Mouse (Mus musculus) limb, embryonic 12.5 days (tissue): ENCODE data around the gene Gtf2ird1. TPM values are rescaled to one million over a fixed set of nuclear protein-coding genes. Genes with fewer than 3 reads are reported as not detected.
A peak's percentile ranks its signal among the peaks of the same experiment; 100 is the strongest.

ENCODE experiments used
- ATAC-seq: fragments of 200-750 bp; cut with Nextera tagmentation; 2 replicates; pipeline ENCODE4 v1.8.0; 2017; ENCODE audit warnings: low read depth, moderate TSS enrichment; ENCODE audit not compliant: insufficient number of reproducible peaks, insufficient read depth, low FRiP score, low TSS enrichment
- H3K27ac ChIP-seq: fragments of 300-500 bp; sonication (generic); 2 replicates; pipeline ENCODE4 v1.5.1; 2016; ENCODE audit warnings: mild to moderate bottlenecking, moderate library complexity
- H3K27me3 ChIP-seq: fragments of 300-500 bp; sonication (generic); 2 replicates; pipeline ENCODE4 v1.6.1; 2016; ENCODE audit warnings: mild to moderate bottlenecking, moderate library complexity
- H3K36me3 ChIP-seq: fragments of 300-500 bp; sonication (generic); 2 replicates; pipeline ENCODE4 v1.6.1; 2016; ENCODE audit warnings: mild to moderate bottlenecking, moderate library complexity
- H3K4me1 ChIP-seq: fragments of 300-500 bp; sonication (generic); replicated peaks from 2 replicates; pipeline ENCODE4 v1.6.1; 2016
- H3K4me2 ChIP-seq: fragments of 300-500 bp; sonication (generic); 2 replicates; pipeline ENCODE4 v1.6.1; 2016; ENCODE audit warnings: mild to moderate bottlenecking, moderate library complexity
- H3K4me3 ChIP-seq: fragments of 300-500 bp; sonication (generic); replicated peaks from 2 replicates; pipeline ENCODE4 v1.5.1; 2016; ENCODE audit warnings: mild to moderate bottlenecking
- H3K9ac ChIP-seq: fragments of 300-500 bp; sonication (generic); replicated peaks from 2 replicates; pipeline ENCODE4 v1.6.1; 2016; ENCODE audit warnings: mild to moderate bottlenecking, moderate library complexity
- H3K9me3 ChIP-seq: fragments of 300-500 bp; sonication (generic); 2 replicates; pipeline ENCODE4 v1.6.1; 2016; ENCODE audit warnings: mild to moderate bottlenecking, moderate library complexity
- WGBS: fragments of 180-500 bp; shearing (Covaris S2); methylation state at CpG from one replicate; pipeline ENCODE4 v1.1.7; 2016; 5-methylcytosine and 5-hydroxymethylcytosine counted together
- polyA plus RNA-seq: library from polyadenylated mRNA; unstranded; fragments of >200 nt; fragmentation: Nextera tagmentation; extraction: Ambion mirVana; gene quantifications from 2 replicates; pipeline ENCODE4 v1.2.1, GENCODE M21; 2016

Gtf2ird1 gene
- polyA plus RNA-seq, 1 experiment from 2014 or later = 178 TPM

GRCm38 (mm10) chr5:134408119-134408518 is 48.4 kb downstream of the Gtf2ird1 start:
- WGBS = 86% methylated on average over 5 of the region's 5 CpGs
- H3K36me3 ChIP-seq = peaks cover 99% of the 10 kb centered on the region
- no peak for ATAC-seq

GRCm38 (mm10) chr5:134401841-134402240 is 54.7 kb downstream of the Gtf2ird1 start:
- H3K27me3 ChIP-seq = no peaks in the 10 kb centered on the region
- 95% methylated on average over 18 of the region's 18 CpGs for WGBS
- H3K9ac ChIP-seq = no peak overlapping the region
- 0 out of 2 replicates have a peak, but pooled peaks cover 4% of the 10 kb centered on the region for H3K4me1 ChIP-seq
- ATAC-seq = no peak
- H3K4me2 ChIP-seq = no peak overlapping the region
- no peak overlapping the region for H3K27ac ChIP-seq
- H3K9me3 ChIP-seq = no peaks in the 10 kb centered on the region
- H3K36me3 ChIP-seq = peaks cover 100% of the 10 kb centered on the region
- no peak overlapping the region for H3K4me3 ChIP-seq

More at GRCm38 (mm10) chr5:134408119-134408518, 48.4 kb downstream of the Gtf2ird1 start:
- Histone ChIP-seq H3K9me3 (no peaks in the 10 kb centered on the region), H3K4me1 (no peaks in the 10 kb centered on the region), H3K9ac (no peak overlapping the region), H3K27me3 (no peaks in the 10 kb centered on the region), H3K4me2 (no peak overlapping the region), H3K4me3 (no peak overlapping the region), H3K27ac (no peak overlapping the region)

- H3K27me3 ChIP-seq = no peaks in the 10 kb centered on the region
- H3K27ac ChIP-seq = peak overlapping the region; percentile 31; the same call in 1 of the 2 replicates
- H3K36me3 ChIP-seq = peaks cover 78% of the 10 kb centered on the region
- 90% methylated on average over 15 of the region's 15 CpGs for WGBS
- H3K4me1 ChIP-seq = peaks cover 19% of the 10 kb centered on the region
- no peaks in the 10 kb centered on the region for H3K9me3 ChIP-seq
- no peak overlapping the region for H3K4me2 ChIP-seq
- no peak for ATAC-seq
- H3K9ac ChIP-seq = no peak overlapping the region
- H3K4me3 ChIP-seq = no peak overlapping the region
These were observed 58.9 kb downstream of the Gtf2ird1 start for GRCm38 (mm10) chr5:134397434-134398163.

GRCm38 (mm10) chr5:134396519-134396918 is 60.0 kb downstream of the Gtf2ird1 start:
- WGBS = 68% methylated on average over 9 of the region's 9 CpGs
- H3K4me2 ChIP-seq = no peak overlapping the region
- no peak for ATAC-seq
- H3K9ac ChIP-seq = no peak overlapping the region
- H3K36me3 ChIP-seq = peaks cover 67% of the 10 kb centered on the region
- no peaks in the 10 kb centered on the region for H3K27me3 ChIP-seq
- H3K4me1 ChIP-seq = peaks cover 19% of the 10 kb centered on the region
- no peak overlapping the region for H3K4me3 ChIP-seq
- peak overlapping the region; percentile 42; the same call in 1 of the 2 replicates for H3K27ac ChIP-seq
- H3K9me3 ChIP-seq = no peaks in the 10 kb centered on the region

- ATAC-seq = peak; percentile 88
- H3K36me3 ChIP-seq = peaks cover 48% of the 10 kb centered on the region
- H3K9ac ChIP-seq = 0 out of 2 replicates have a peak overlapping the region, but pooled peaks have one; percentile 2
- WGBS = 5% methylated on average over 10 of the region's 10 CpGs
- peak overlapping the region; percentile 31 for H3K4me2 ChIP-seq
- peaks cover 19% of the 10 kb centered on the region for H3K4me1 ChIP-seq
- peak overlapping the region; percentile 92 for H3K27ac ChIP-seq
- H3K27me3 ChIP-seq = no peaks in the 10 kb centered on the region
- H3K9me3 ChIP-seq = no peaks in the 10 kb centered on the region
- 0 out of 2 replicates have a peak overlapping the region, but pooled peaks have one; percentile 6 for H3K4me3 ChIP-seq
These were observed 61.9 kb downstream of the Gtf2ird1 start for GRCm38 (mm10) chr5:134394624-134395023.

- ATAC-seq = no peak
- H3K4me1 ChIP-seq = peaks cover 19% of the 10 kb centered on the region
- H3K9me3 ChIP-seq = no peaks in the 10 kb centered on the region; the same call in 1 of the 2 replicates
- WGBS = 71% methylated on average over 6 of the region's 6 CpGs
- peaks cover 38% of the 10 kb centered on the region for H3K36me3 ChIP-seq
- H3K4me3 ChIP-seq = no peak overlapping the region
- no peak overlapping the region for H3K4me2 ChIP-seq
- no peak overlapping the region for H3K9ac ChIP-seq
- H3K27me3 ChIP-seq = no peaks in the 10 kb centered on the region
- H3K27ac ChIP-seq = peak overlapping the region; percentile 92
These were observed 62.9 kb downstream of the Gtf2ird1 start for GRCm38 (mm10) chr5:134393624-134394023.

GRCm38 (mm10) chr5:134385106-134385505 is 71.4 kb downstream of the Gtf2ird1 start:
- WGBS = 73% methylated on average over 2 of the region's 2 CpGs
- no peaks in the 10 kb centered on the region; the same call in 1 of the 2 replicates for H3K36me3 ChIP-seq
- H3K27me3 ChIP-seq = no peaks in the 10 kb centered on the region

GRCm38 (mm10) chr5:134375256-134375655 is 81.3 kb downstream of the Gtf2ird1 start:
- Histone ChIP-seq H3K27ac (no peak overlapping the region), H3K4me2 (no peak overlapping the region), H3K9me3 (no peaks in the 10 kb centered on the region), H3K4me3 (no peak overlapping the region), H3K36me3 (peaks cover 75% of the 10 kb centered on the region), H3K4me1 (no peaks in the 10 kb centered on the region), H3K27me3 (no peaks in the 10 kb centered on the region), H3K9ac (no peak overlapping the region)
- ATAC-seq = no peak
- WGBS = 96% methylated on average over 1 of the region's 1 CpGs

More at GRCm38 (mm10) chr5:134385106-134385505, 71.4 kb downstream of the Gtf2ird1 start:
- Histone ChIP-seq H3K27ac (no peak overlapping the region), H3K4me1 (no peaks in the 10 kb centered on the region), H3K9me3 (peaks cover 5% of the 10 kb centered on the region; the same call in 1 of the 2 replicates), H3K4me3 (no peak overlapping the region), H3K4me2 (no peak overlapping the region), H3K9ac (no peak overlapping the region)
- no peak for ATAC-seq

- ATAC-seq = no peak
- Histone ChIP-seq H3K4me3 (no peak overlapping the region), H3K9me3 (no peaks in the 10 kb centered on the region), H3K36me3 (peaks cover 82% of the 10 kb centered on the region), H3K4me1 (no peaks in the 10 kb centered on the region), H3K4me2 (no peak overlapping the region), H3K9ac (no peak overlapping the region), H3K27ac (peak overlapping the region; percentile 66), H3K27me3 (no peaks in the 10 kb centered on the region)
These were observed 82.0 kb downstream of the Gtf2ird1 start for GRCm38 (mm10) chr5:134374546-134374945.

GRCm38 (mm10) chr5:134373912-134374488 is 82.5 kb downstream of the Gtf2ird1 start:
- peaks cover 88% of the 10 kb centered on the region for H3K36me3 ChIP-seq

GRCm38 (mm10) chr5:134372926-134373658 is 83.4 kb downstream of the Gtf2ird1 start:
- H3K27me3 ChIP-seq = no peaks in the 10 kb centered on the region
- no peak overlapping the region for H3K4me3 ChIP-seq
- WGBS = 95% methylated on average over 6 of the region's 6 CpGs
- ATAC-seq = no peak
- no peaks in the 10 kb centered on the region for H3K4me1 ChIP-seq
- no peaks in the 10 kb centered on the region for H3K9me3 ChIP-seq
- H3K36me3 ChIP-seq = peaks cover 95% of the 10 kb centered on the region
- no peak overlapping the region for H3K4me2 ChIP-seq
- H3K27ac ChIP-seq = no peak overlapping the region
- H3K9ac ChIP-seq = no peak overlapping the region

More at GRCm38 (mm10) chr5:134373912-134374488, 82.5 kb downstream of the Gtf2ird1 start:
- H3K27ac ChIP-seq = peak overlapping the region; percentile 66; the same call in 1 of the 2 replicates
- no peaks in the 10 kb centered on the region for H3K27me3 ChIP-seq
- 67% methylated on average over 9 of the region's 9 CpGs for WGBS
- no peak overlapping the region for H3K4me2 ChIP-seq
- no peak overlapping the region for H3K4me3 ChIP-seq
- H3K9me3 ChIP-seq = no peaks in the 10 kb centered on the region
- H3K9ac ChIP-seq = no peak overlapping the region
- ATAC-seq = no peak
- no peaks in the 10 kb centered on the region for H3K4me1 ChIP-seq
